Mouse (Mus musculus): ENCODE measurements around the gene Arfrp1.
A peak's percentile ranks its signal among the peaks of the same experiment; 100 is the strongest.

DNA sequence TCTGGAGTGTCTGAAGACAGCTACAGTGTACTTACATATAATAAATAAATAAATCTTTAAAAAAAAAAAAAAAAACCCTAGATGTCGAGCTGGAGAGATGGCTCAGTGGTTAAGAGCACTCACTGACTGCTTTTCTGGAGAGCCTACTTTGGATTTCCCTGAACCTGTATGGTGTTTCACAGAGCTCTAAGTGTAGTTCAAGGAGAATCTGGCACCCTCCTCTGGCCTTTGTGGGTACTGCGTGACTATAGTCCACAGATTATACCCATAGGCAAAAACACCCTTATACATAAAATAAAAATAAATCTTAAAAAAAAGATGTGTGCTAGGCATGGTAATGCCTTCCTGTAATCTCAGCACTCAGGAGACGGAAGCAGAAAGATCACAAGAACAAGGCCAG is 31.2 kb downstream of the Arfrp1 start:
- TF ChIP-seq POLR2A (IDR thresholded peaks at IDR 0.05; ENCODE audit: insufficient read depth, low read depth, low read length) (no peak), CTCF (IDR thresholded peaks at IDR 0.05) (peak; percentile 85), EP300 (IDR thresholded peaks at IDR 0.05; ENCODE audit: insufficient read depth, low read depth, low read length) (no peak)

Measured in heart, adult 2 months (tissue).